Mouse (Mus musculus) left cerebral cortex, adult 2 months (tissue): ENCODE measurements around the gene Rpf1. TPM values are rescaled to one million over a fixed set of nuclear protein-coding genes. Genes with fewer than 3 reads are reported as not detected.
A peak's percentile ranks its signal among the peaks of the same experiment; 100 is the strongest.

ENCODE experiments used
- DNase-seq, 2 experiments: peaks; one replicate each; pipeline ENCODE4 v3.0.0; 2021 to 2022; ENCODE audit warnings: low spot score in 2 of 2, mixed read lengths in 1 of 2; ENCODE audit errors: extremely low spot score in 1 of 2
- H3K27ac ChIP-seq: fragments of 200-600 bp; 2 replicates; pipeline ENCODE4 v1.8.1; 2022
- H3K4me3 ChIP-seq: fragments of 200-600 bp; 2 replicates; pipeline ENCODE4 v1.8.1; 2022
- CTCF ChIP-seq: fragments of 200-600 bp; IDR thresholded peaks from 2 replicates; pipeline ENCODE4 v1.8.1; 2022; ENCODE audit warnings: antibody characterized with exemption, mild to moderate bottlenecking, moderate library complexity
- intact Hi-C: fragments of 180-260 bp; cut with DNase I; formaldehyde crosslinking; loops from one replicate; pipeline ENCODE4 v1.15.1; 2025
- long read RNA-seq, 2 experiments: library from polyadenylated mRNA; stranded (forward); transcript quantifications; one replicate each; pipeline ENCODE4 v2.0.0; 2021; ENCODE audit warnings: borderline mapping rate in 2 of 2
- total RNA-seq, 2 experiments: library from RNA; stranded (reverse); gene quantifications; 2 replicates each; pipeline ENCODE4 v1.2.3; 2021

Gene Rpf1
- total RNA-seq = 10 to 100 TPM; 16.9 to 20.7 TPM
- long read RNA-seq, experiment 1, transcript Rpf1-201 (9 exons, 1,661 nt) = major isoform, 9 of 14 reads
- long read RNA-seq, experiment 1, partial matches to known transcripts = 2 of 14 reads
- long read RNA-seq, experiment 1, other reads (novel, unspliced or antisense) = 3 of 14 reads
- long read RNA-seq, experiment 2, transcript Rpf1-201 (9 exons, 1,661 nt) = major isoform, 11 of 15 reads
- long read RNA-seq, experiment 2, partial matches to known transcripts = 2 of 15 reads
- long read RNA-seq, experiment 2, other reads (novel, unspliced or antisense) = 2 of 15 reads

DNA sequence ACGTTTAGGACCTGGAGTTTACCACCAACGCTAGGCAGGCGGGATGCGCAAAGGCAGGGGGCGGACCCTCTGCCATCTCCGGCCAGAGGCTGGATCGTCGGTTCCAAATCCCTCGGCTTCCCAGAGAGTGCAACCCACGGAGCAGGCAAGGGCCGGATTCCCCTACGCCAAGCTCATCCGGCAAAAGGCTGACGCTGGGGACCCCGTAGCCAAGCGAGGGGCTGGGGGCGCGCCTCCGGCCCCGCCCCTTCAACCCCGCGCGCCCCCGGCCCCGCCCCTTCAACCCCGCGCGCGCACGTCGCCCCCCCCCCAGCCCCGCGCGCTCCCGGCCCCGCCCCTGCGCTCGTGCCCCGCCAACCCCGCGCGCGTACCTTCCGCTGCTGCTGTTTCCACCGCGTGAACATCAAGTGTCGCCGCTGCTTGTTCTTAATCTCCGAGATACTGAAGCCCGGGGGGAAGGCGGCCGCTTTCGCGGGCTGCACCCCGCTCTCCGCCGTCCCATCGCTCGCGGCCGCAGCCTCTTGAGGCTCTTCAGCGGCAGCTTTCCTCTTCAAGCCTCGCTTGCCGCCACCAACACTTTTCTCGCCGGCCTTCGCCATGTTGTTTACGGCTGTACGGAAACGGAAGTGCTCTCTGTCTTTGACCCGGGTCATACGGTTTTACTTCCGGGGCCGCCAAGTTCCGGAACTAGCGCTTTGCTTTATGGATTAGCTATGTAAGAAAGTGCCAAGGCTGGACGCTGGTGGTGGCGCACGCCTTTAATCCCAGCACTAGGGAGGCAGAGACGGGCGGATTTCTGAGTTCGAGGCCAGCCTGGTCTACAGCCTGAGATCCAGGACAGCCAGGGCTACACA lies at the start of gene Rpf1:
Rpf1 (minus strand) TSS at position 632 of the 854 bp plus-strand sequence.
- no peak for TF ChIP-seq CTCF
- DNase-seq = peak; percentile 87 to 89
- intact Hi-C loops = loop anchor here (1.0 to 5.0 kb wide), 4 partner anchors 176 to 292 kb away; no protein-coding TSS in a partner anchor
- peak within 1 kb of the TSS; percentile 98 for H3K4me3 ChIP-seq
- peak within 1 kb of the TSS; percentile 96 for H3K27ac ChIP-seq

DNA sequence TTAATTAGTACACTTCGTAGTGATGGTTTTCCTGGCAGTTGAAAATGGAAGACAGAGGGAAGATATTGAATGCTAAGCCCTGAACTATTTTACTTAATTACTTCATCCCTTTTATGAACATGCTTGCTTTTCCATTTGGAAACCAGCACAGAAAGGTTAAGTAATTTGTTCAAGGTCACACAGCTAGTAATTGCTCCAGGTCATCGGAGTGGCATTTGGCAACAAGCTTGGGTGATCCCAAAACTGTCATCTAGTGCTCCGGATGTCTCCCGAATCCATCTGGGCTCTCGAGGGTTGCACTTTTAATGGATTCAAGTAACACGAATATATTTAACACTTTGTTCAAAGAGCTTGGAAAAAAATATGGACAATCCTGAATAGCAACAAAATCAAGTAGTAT lies 49.7 kb upstream of the Rpf1 start:
- TF ChIP-seq CTCF = no peak

GRCm38 (mm10) chr3:146570148-146570782 lies 49.0 kb upstream of the Rpf1 start, which contains the start of gene Uox:
Gene Uox (plus strand): TSS chr3:146570426.
- no peak within 1 kb of the TSS for H3K4me3 ChIP-seq
- DNase-seq = no peak
- intact Hi-C loops = no loop called here
- H3K27ac ChIP-seq = no peak within 1 kb of the TSS
- no peak for TF ChIP-seq CTCF

More for the DNA sequence above, 49.7 kb upstream of the Rpf1 start:
- H3K27ac ChIP-seq = no peak overlapping the region
- intact Hi-C loops = no loop called here
- no peak for DNase-seq
- H3K4me3 ChIP-seq = no peak overlapping the region

- no peak for TF ChIP-seq CTCF
- intact Hi-C loops = loop anchor here (2.0 to 10.0 kb wide), 5 partner anchors 29 to 345 kb away; partner anchors contain the start of gene Samd13
- Histone ChIP-seq H3K4me3 (no peak overlapping the region), H3K27ac (no peak overlapping the region)
- no peak for DNase-seq
Measured at GRCm38 (mm10) chr3:146569594-146569993, 48.4 kb upstream of the Rpf1 start.

GRCm38 (mm10) chr3:146567884-146568530 lies 46.8 kb upstream of the Rpf1 start:
- H3K4me3 ChIP-seq = no peak overlapping the region
- TF ChIP-seq CTCF = no peak
- intact Hi-C loops = loop anchor here (1.0 to 10.0 kb wide), 6 partner anchors 31 to 347 kb away; partner anchors contain the start of gene Samd13
- peak overlapping the region; percentile 65 for H3K27ac ChIP-seq
- peak; percentile 22 to 43 for DNase-seq

- DNase-seq = no peak
- Histone ChIP-seq H3K4me3 (no peak overlapping the region), H3K27ac (peak overlapping the region; percentile 65; the same call in 1 of the 2 replicates)
- intact Hi-C loops = loop anchor here (5.0 to 10.0 kb wide), 4 partner anchors 120 to 347 kb away; partner anchors contain the start of gene Samd13
- no peak for TF ChIP-seq CTCF
Measured at GRCm38 (mm10) chr3:146567366-146567765, 46.1 kb upstream of the Rpf1 start.

DNA sequence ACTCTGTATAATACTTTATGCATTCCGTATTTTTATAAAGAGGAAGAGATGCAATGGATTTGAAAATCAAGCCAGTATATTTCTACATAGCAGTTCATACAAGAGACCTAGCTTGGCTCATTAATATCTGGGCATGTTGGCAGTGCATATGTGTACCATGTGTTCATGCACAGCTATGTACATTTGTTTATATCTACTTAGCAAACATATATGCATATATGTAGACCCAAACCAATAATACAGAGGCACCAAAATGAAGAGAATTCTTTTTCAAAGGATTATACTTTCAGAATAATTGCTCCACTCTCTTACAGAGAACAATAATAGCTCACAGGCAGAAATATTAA lies 43.8 kb upstream of the Rpf1 start:
- DNase-seq = no peak
- intact Hi-C loops = loop anchor here (2.0 to 10.0 kb wide), 6 partner anchors 122 to 350 kb away; partner anchors contain the start of gene Samd13
- no peak for TF ChIP-seq CTCF
- Histone ChIP-seq H3K4me3 (no peak overlapping the region), H3K27ac (peak overlapping the region; percentile 50)

DNA sequence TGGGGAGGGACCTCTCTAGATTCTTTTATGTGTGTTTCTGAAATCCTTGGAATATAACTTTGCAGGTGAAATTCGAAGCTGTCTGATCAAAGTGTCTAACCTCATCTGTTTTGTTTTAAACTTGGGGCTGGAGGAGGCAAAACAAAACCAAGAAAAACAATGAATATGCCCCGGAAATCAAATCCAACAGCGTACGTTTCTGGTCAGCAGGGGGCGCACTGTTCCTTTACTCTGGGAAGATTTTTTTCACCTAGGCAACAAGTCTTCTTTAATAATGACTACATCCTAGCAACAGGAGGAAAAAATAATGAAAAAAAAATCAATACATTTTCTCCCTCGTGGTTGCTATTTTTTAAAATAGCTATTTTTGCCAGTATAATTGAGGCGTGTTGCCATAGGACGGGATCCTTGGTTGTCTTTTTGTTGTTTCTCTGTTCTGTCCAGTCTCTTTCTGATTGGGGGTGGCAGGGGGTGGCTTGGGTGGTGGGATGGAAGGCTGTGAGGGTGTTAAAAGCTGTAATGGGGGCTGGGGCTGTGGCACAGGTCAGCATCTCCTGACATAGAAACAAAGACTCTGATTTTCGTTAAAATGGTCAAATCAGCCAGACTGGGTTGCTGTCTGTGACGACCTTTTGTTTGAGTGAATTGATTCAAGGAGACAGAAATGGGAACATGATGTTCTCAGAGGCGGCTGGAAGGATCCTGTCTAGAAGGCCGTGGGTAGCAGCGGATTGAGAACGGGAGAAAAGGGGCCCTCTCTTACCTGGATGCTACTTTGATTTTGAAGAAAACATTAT lies 43.2 kb upstream of the Rpf1 start:
- H3K4me3 ChIP-seq = no peak overlapping the region
- TF ChIP-seq CTCF = peak; percentile 81
- peak overlapping the region; percentile 50 for H3K27ac ChIP-seq

DNA sequence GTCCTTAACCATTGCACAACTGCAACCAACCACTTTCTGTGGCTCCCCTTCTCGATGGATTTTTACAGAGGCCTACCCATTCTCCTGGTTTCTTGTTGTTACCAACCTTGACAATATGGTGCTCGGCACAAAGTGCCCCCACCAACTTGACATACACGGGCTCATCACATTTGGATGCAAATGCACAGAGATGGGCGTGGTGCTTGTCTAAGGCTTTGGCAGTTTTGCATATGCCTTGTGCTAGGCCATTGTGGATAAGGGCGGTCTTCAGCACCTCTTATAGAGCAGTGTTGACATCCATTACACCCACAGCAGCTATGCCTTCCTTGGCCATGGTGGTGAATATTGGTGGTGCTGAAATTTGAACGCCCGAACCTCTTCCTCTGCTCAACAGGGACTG lies 41.7 kb upstream of the Rpf1 start:
- intact Hi-C loops = loop anchor here (10.0 kb wide), 1 partner anchor 352 kb away; no protein-coding TSS in a partner anchor

More for the DNA sequence above, 43.2 kb upstream of the Rpf1 start:
- intact Hi-C loops = loop anchor here (2.0 to 10.0 kb wide), 6 partner anchors 123 to 350 kb away; partner anchors contain the start of gene Samd13
- DNase-seq = peak; percentile 84 to 85

DNA sequence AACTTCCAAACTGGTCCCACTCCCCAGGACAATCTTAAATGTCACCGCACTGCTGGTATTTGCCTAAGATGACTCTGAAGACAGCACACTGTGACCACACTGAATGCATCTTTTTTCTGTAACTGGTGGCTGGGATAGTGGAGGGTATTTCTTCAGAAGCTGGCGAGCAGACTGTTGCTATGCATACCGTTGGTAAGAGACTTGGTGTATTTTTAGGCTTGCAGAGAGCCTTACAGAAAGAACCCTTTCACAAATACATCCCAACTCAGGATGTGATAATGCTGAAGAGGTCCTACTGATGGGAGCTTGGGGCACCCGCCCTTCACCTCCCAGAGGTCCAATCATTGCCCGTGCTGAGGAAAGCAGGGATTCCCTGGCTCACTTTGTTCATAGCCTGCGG lies 36.3 kb upstream of the Rpf1 start:
- Histone ChIP-seq H3K4me3 (no peak overlapping the region), H3K27ac (no peak overlapping the region; the same call in 1 of the 2 replicates)
- intact Hi-C loops = loop anchor here (5.0 kb wide), 1 partner anchor 230 kb away; no protein-coding TSS in a partner anchor
- TF ChIP-seq CTCF = no peak
- no peak for DNase-seq

More for the DNA sequence above, 41.7 kb upstream of the Rpf1 start:
- no peak for TF ChIP-seq CTCF
- no peak overlapping the region for H3K4me3 ChIP-seq
- DNase-seq = no peak
- H3K27ac ChIP-seq = no peak overlapping the region
